Mouse (Mus musculus) megakaryocyte progenitor cell, adult 5-6 weeks (primary cell): ENCODE measurements around the gene Vill. TPM values are rescaled to one million over a fixed set of nuclear protein-coding genes. Genes with fewer than 3 reads are reported as not detected.

Experiments used
- ATAC-seq: replicated peaks from 2 replicates; pipeline ENCODE4 v1.8.0; 2016; ENCODE audit warnings: mild to moderate bottlenecking, moderate TSS enrichment, inconsistent platforms; ENCODE audit not compliant: poor library complexity
- total RNA-seq, 2 experiments: library from RNA; stranded (forward) in 1 of 2; stranded (reverse) in 1 of 2; fragments of 157-497, 149-512 nt in 1 of 2; fragments of 200-1000 nt in 1 of 2; gene quantifications; 2 replicates each; pipeline versions ENCODE4 v1.2.3 to v1.2.4; 2015 to 2017

Gene Vill
- total RNA-seq, 2 experiments from 2014 or later: 9.2 to 37.7 TPM

- ATAC-seq: no peak
Observed at GRCm38 (mm10) chr9:119034676-119035665, 17.6 kb upstream of the Vill start.

GRCm38 (mm10) chr9:119035836-119036235 lies 16.7 kb upstream of the Vill start:
- peak; percentile 69 for ATAC-seq

- 0 out of 2 replicates have a peak, but pooled peaks have one; percentile 25 for ATAC-seq
Observed at GRCm38 (mm10) chr9:119037076-119037730, 15.4 kb upstream of the Vill start.

- ATAC-seq: peak; percentile 49
Observed at GRCm38 (mm10) chr9:119038574-119038973, 14.0 kb upstream of the Vill start.

- ATAC-seq: no peak
Observed at GRCm38 (mm10) chr9:119040101-119040775, 12.3 kb upstream of the Vill start.

- peak; percentile 70 for ATAC-seq
Observed at GRCm38 (mm10) chr9:119048182-119048903, 4.2 kb upstream of the Vill start.

- ATAC-seq: no peak
Observed at GRCm38 (mm10) chr9:119051158-119051557, 1.4 kb upstream of the Vill start.

- no peak for ATAC-seq
Observed at GRCm38 (mm10) chr9:119053964-119054576, 1.5 kb downstream of the Vill start.

- no peak for ATAC-seq
Observed at GRCm38 (mm10) chr9:119055336-119055735, 2.8 kb downstream of the Vill start.

- ATAC-seq: no peak
Observed at GRCm38 (mm10) chr9:119058245-119058644, 5.7 kb downstream of the Vill start.

GRCm38 (mm10) chr9:119060701-119061100 lies 8.1 kb downstream of the Vill start:
- no peak for ATAC-seq

- peak; percentile 60 for ATAC-seq
Observed at GRCm38 (mm10) chr9:119063036-119063644, 10.6 kb downstream of the Vill start.

GRCm38 (mm10) chr9:119064296-119064695 lies 11.7 kb downstream of the Vill start:
- ATAC-seq: peak; percentile 64

GRCm38 (mm10) chr9:119067601-119068000 lies 15.0 kb downstream of the Vill start:
- peak; percentile 79 for ATAC-seq

GRCm38 (mm10) chr9:119068266-119068665 lies 15.7 kb downstream of the Vill start:
- ATAC-seq: no peak

- no peak for ATAC-seq
Observed at GRCm38 (mm10) chr9:119070173-119070825, 17.7 kb downstream of the Vill start.

- no peak for ATAC-seq
Observed at GRCm38 (mm10) chr9:119071786-119072185, 19.2 kb downstream of the Vill start.

GRCm38 (mm10) chr9:119073184-119073895 lies 20.8 kb downstream of the Vill start:
- no peak for ATAC-seq
